Mouse (Mus musculus): ENCODE results near the gene Napsa. TPM values are rescaled to one million over a fixed set of nuclear protein-coding genes. Genes with fewer than 3 reads are reported as not detected.

Napsa gene
- polyA plus RNA-seq, 1 experiment from 2014 or later: 83.8 TPM

DNA sequence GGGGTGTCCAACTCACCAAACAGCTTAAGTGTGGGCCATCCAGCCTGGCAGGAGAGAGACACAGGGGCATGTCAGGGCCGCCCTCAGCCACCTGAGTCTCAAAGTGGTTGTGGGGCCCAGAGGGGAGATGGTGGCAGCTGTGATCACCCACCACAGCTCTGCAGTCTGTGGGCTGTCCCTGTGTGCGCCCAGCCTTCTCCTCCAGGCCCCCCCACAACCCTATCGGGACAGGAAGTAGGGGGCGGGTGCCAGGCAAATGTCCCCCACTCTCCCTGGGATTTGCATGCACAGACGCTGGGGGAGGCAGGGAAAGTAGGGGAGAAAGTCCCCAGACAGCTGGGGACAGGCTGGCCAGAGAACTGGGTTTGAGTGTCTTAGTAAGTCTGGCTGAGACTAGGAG lies 41.0 kb upstream of the Napsa start:
- Histone ChIP-seq H3K27ac (ENCODE audit: low read length) (no peak overlapping the region), H3K36me3 (ENCODE audit: insufficient read depth, low read length) (peaks cover 25% of the 10 kb centered on the region), H3K27me3 (ENCODE audit: insufficient read depth, low read length) (no peaks in the 10 kb centered on the region), H3K9ac (replicated peaks; ENCODE audit: low read length) (no peak overlapping the region), H3K4me3 (ENCODE audit: low read length) (no peak overlapping the region), H3K4me1 (ENCODE audit: insufficient read depth, low read length) (0 out of 2 replicates have a peak, but pooled peaks cover 4% of the 10 kb centered on the region), H3K4me2 (replicated peaks; ENCODE audit: low read depth, low read length) (no peak overlapping the region), H3K9me3 (ENCODE audit: low read length) (no peaks in the 10 kb centered on the region)
- WGBS: 46% methylated on average over 5 of the region's 5 CpGs
- no peak for ATAC-seq (ENCODE audit: low FRiP score, low TSS enrichment)

DNA sequence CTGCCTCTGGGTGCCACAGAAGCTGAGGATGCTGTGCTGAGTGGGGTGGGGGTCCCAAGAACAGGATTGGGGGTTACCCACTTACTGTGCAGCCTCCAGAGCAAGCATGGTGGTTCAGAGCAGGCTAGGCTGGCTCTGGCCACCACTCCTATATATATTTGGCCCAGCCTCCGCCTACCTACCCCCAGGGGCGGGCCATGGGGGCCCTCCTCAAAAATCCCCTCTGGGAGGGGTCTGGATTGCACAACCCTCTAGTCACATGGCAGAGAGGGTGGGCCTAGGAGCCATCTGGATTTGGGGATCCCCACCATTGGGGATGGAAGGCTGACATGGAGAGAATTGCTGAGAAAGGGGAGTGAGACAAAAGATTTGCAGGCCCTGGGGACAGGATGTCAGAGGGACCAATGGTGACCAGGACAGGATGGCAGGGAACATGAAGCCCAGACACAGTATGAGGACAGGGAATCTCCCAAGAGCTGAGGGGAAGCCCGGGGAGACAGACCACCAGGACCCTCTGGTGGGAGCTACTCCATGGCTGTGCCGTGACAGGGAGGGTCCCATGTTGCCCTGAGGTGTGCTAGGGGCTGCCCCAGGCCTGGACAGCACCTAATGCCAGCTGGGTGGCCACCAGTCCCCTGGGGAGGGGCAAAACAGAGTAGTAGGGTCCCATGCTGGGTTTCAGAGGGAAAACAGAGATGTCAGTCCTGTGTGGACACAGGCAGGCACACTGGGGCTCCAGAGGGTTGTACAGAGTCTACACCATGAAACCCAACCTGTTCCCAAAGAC lies 40.0 kb upstream of the Napsa start, which contains the start of gene Spib:
TSS of gene Spib (minus strand) at position 126 of the 787 bp plus-strand sequence.
- Histone ChIP-seq H3K4me3 (ENCODE audit: low read length) (no peak within 1 kb of the TSS), H3K9me3 (ENCODE audit: low read length) (no peaks in the 10 kb centered on the region), H3K4me2 (replicated peaks; ENCODE audit: low read depth, low read length) (no peak within 1 kb of the TSS), H3K4me1 (ENCODE audit: insufficient read depth, low read length) (0 out of 2 replicates have a peak, but pooled peaks cover 4% of the 10 kb centered on the region), H3K27ac (ENCODE audit: low read length) (no peak within 1 kb of the TSS), H3K27me3 (ENCODE audit: insufficient read depth, low read length) (no peaks in the 10 kb centered on the region), H3K9ac (replicated peaks; ENCODE audit: low read length) (no peak within 1 kb of the TSS), H3K36me3 (ENCODE audit: insufficient read depth, low read length) (peaks cover 34% of the 10 kb centered on the region)
- 85% methylated on average over 4 of the region's 4 CpGs for WGBS
- ATAC-seq (ENCODE audit: low FRiP score, low TSS enrichment): no peak

DNA sequence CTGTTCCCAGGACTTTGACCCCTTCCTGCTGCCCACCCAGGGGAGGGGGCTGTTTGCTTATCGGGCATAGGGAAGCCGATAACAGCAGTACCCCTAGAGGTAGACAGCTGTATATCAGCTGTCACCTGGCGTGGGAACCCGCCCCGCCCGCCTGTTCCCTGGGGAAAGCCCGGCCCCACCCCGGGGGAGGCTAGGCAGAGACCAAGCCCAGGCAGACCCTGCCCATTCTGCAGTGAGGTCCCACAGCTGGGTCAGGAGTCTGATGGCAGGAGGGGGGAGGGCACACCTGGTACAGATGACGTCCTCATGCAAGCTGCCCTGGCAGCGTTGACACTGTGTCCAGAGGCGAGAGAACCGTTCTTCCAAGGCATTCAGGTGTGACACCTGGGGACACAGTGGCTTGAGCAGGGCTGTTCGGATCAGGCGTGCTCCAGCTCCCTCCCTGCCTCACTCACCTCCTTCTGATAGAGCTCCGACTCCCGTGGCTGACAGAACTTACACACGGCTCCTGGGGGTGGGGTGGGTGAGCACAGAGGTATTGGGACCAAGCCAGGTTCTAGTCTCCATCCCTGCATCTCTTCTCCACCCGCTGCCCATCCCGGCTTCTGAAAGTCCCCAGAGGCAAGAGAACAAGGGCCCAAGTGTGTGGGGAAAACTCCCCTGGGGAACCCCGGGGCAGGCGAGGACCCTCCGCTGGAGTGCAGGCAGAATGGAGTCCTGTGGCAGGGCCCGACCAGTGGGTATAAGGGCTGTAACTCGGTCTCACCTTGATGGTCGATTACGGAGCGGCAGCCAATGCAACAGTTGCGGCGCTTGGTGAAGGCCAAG lies 39.0 kb upstream of the Napsa start:
- peaks cover 44% of the 10 kb centered on the region for H3K36me3 ChIP-seq (ENCODE audit: insufficient read depth, low read length)

DNA sequence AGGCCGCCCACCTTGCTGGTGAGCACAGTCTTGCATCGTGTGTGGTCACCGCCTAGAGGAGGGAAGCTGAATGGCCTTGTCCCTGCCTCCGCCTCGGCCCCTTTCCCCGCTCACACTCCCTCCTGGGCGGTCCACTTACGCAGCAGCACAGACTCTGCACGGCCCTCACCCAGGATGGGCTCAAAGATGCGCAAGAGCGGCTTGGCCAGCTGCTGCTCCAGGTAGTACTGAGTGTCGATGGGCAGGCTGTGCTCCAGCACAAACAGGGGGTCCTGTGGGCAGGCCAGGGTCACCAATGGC lies 38.5 kb upstream of the Napsa start:
- WGBS: 75% methylated on average over 12 of the region's 12 CpGs
- ATAC-seq (ENCODE audit: low FRiP score, low TSS enrichment): no peak
- Histone ChIP-seq H3K4me1 (ENCODE audit: insufficient read depth, low read length) (no peaks in the 10 kb centered on the region), H3K4me2 (replicated peaks; ENCODE audit: low read depth, low read length) (no peak overlapping the region), H3K36me3 (ENCODE audit: insufficient read depth, low read length) (peaks cover 49% of the 10 kb centered on the region), H3K9ac (replicated peaks; ENCODE audit: low read length) (no peak overlapping the region), H3K4me3 (ENCODE audit: low read length) (no peak overlapping the region), H3K9me3 (ENCODE audit: low read length) (no peaks in the 10 kb centered on the region), H3K27me3 (ENCODE audit: insufficient read depth, low read length) (no peaks in the 10 kb centered on the region), H3K27ac (ENCODE audit: low read length) (no peak overlapping the region)

More for the DNA sequence above, 39.0 kb upstream of the Napsa start:
- Histone ChIP-seq H3K27ac (ENCODE audit: low read length) (no peak overlapping the region), H3K4me1 (ENCODE audit: insufficient read depth, low read length) (no peaks in the 10 kb centered on the region), H3K9ac (replicated peaks; ENCODE audit: low read length) (no peak overlapping the region), H3K27me3 (ENCODE audit: insufficient read depth, low read length) (no peaks in the 10 kb centered on the region), H3K4me2 (replicated peaks; ENCODE audit: low read depth, low read length) (no peak overlapping the region), H3K4me3 (ENCODE audit: low read length) (no peak overlapping the region), H3K9me3 (ENCODE audit: low read length) (no peaks in the 10 kb centered on the region)
- WGBS: 78% methylated on average over 29 of the region's 29 CpGs
- ATAC-seq (ENCODE audit: low FRiP score, low TSS enrichment): no peak

DNA sequence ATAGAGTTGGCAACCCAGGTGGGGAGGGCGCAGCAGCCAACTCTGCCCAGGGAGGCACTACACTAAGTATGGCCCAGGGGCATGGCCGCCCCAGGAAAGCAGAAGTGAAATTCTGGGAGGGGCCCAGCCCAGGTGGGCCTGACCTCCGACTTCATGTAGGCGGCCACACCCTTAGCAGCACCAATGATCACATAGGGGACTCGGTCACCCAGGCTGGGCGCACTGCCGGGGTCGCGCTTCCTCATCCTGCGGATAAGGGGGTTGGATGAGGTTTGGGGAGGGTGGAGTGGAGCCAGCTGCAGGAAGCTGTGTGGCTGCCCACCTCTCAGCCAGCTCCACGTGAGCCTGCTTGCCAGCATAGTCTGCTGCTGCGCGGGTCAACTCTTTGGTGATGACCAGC lies 37.9 kb upstream of the Napsa start:
- Histone ChIP-seq H3K4me2 (replicated peaks; ENCODE audit: low read depth, low read length) (no peak overlapping the region), H3K27me3 (ENCODE audit: insufficient read depth, low read length) (no peaks in the 10 kb centered on the region), H3K9ac (replicated peaks; ENCODE audit: low read length) (no peak overlapping the region), H3K9me3 (ENCODE audit: low read length) (no peaks in the 10 kb centered on the region), H3K4me3 (ENCODE audit: low read length) (no peak overlapping the region), H3K4me1 (ENCODE audit: insufficient read depth, low read length) (no peaks in the 10 kb centered on the region), H3K36me3 (ENCODE audit: insufficient read depth, low read length) (peaks cover 55% of the 10 kb centered on the region), H3K27ac (ENCODE audit: low read length) (no peak overlapping the region)
- no peak for ATAC-seq (ENCODE audit: low FRiP score, low TSS enrichment)
- WGBS: 87% methylated on average over 13 of the region's 13 CpGs

DNA sequence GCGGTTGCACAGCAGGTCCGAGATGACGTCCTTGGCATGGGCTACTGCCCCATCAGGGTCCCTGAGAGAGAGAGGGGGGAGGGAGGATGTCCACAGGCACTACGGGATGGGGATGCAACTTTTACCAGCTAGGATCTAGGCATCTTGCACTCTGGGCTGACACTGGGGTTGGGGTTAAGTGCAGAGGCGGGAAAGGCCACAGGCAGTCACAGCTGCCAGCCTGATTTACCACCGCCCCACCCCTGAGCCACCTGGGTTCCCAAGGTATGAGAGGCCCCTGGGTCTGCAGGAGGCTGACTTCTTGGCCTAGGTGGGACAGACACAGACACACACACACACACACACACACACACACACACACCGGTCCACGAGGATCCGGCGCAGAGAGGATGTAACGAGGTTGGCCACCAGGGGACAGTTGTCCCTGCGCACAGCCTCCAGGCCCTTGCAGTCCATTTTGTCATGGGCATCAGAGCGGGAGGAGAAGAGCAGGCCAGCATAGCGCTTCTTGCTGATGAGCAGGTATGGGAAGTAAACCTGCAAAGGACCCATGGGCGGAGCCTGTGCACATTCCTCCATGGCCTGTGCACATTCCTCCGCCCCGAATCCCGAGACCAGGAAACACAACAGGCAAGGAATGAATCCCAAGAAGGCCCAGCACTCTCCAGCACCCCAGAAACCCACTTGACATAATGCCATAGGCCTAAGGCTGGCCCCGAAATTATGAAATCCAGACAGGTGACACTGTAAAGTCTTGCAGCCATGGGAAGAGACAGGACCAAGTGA lies 37.3 kb upstream of the Napsa start:
- Histone ChIP-seq H3K27me3 (ENCODE audit: insufficient read depth, low read length) (no peaks in the 10 kb centered on the region), H3K9ac (replicated peaks; ENCODE audit: low read length) (no peak overlapping the region), H3K27ac (ENCODE audit: low read length) (no peak overlapping the region), H3K4me3 (ENCODE audit: low read length) (no peak overlapping the region), H3K36me3 (ENCODE audit: insufficient read depth, low read length) (peaks cover 61% of the 10 kb centered on the region), H3K4me1 (ENCODE audit: insufficient read depth, low read length) (no peaks in the 10 kb centered on the region), H3K4me2 (replicated peaks; ENCODE audit: low read depth, low read length) (no peak overlapping the region), H3K9me3 (ENCODE audit: low read length) (no peaks in the 10 kb centered on the region)
- 81% methylated on average over 19 of the region's 19 CpGs for WGBS
- no peak for ATAC-seq (ENCODE audit: low FRiP score, low TSS enrichment)

DNA sequence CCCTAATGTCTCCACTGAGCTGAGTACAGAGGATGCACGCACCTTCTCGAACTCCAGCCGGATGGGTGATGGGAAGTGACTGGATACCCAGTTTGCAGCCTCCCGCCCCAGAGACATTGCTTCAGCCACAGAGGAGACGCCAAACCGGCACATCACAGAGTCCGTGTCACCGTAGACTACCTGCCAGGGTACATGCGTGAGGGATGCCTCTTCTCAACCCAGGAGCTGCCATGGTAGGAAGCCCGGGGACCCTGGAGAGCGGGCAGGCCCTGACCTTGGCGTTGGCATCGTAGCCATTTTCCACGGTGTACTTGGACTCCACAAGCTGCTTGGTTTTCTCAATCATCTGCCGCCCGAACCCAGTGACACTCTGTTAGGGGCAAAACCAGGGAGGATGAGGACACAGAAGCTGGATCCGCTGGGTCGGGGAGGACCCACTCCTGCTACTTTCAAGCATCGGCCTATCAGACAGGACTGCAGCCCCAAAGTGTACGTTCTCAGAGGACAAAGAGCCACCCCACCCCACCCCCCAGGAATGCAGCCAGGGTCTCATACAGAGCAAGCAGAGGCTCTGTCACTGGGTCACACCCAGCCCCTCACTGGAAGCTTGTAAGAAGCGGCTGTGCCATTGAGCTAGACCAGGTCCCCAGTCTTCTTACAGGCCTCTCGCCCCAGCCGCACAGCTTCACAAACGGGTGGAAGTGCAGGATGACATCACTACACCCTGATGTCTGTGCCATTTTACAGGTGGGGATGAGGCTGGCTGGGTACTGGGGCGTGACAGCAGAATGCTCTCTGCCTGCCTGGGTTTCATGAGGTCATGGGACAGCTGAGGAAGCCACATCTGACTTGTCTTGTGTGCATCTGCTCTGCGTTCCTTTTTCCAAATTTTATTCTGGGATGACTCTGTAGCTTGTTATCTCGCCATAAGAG lies 36.3 kb upstream of the Napsa start:
- Histone ChIP-seq H3K36me3 (ENCODE audit: insufficient read depth, low read length) (peaks cover 71% of the 10 kb centered on the region), H3K27me3 (ENCODE audit: insufficient read depth, low read length) (no peaks in the 10 kb centered on the region), H3K4me1 (ENCODE audit: insufficient read depth, low read length) (no peaks in the 10 kb centered on the region), H3K4me3 (ENCODE audit: low read length) (no peak overlapping the region), H3K9me3 (ENCODE audit: low read length) (no peaks in the 10 kb centered on the region), H3K27ac (ENCODE audit: low read length) (no peak overlapping the region), H3K4me2 (replicated peaks; ENCODE audit: low read depth, low read length) (no peak overlapping the region), H3K9ac (replicated peaks; ENCODE audit: low read length) (no peak overlapping the region)
- ATAC-seq (ENCODE audit: low FRiP score, low TSS enrichment): no peak
- 91% methylated on average over 27 of the region's 27 CpGs for WGBS

DNA sequence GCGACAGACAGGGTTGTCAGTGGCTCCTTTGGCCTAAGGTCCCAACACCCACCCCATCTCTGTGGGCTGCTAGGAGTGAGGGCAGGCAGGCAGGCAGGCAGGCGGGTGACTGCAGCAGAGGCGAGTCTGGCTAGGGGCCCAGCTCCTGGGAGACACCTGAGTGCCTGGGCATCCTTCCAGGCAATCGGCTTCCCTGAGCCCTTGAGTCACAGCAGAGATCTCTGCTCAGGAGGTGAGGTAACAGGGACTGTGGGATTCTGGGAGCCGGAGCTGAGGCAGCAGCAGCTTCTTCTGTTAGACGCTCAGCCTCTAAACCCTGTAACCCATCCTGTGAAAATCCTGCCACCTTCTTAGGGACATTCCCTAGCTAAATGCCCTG lies 35.6 kb upstream of the Napsa start:
- H3K27me3 ChIP-seq (ENCODE audit: insufficient read depth, low read length): no peaks in the 10 kb centered on the region
- H3K27ac ChIP-seq (ENCODE audit: low read length): no peak overlapping the region
- H3K4me3 ChIP-seq (ENCODE audit: low read length): no peak overlapping the region
- no peak for ATAC-seq (ENCODE audit: low FRiP score, low TSS enrichment)
- no peak overlapping the region for H3K4me2 ChIP-seq (replicated peaks; ENCODE audit: low read depth, low read length)
- H3K36me3 ChIP-seq (ENCODE audit: insufficient read depth, low read length): peaks cover 78% of the 10 kb centered on the region
- no peaks in the 10 kb centered on the region for H3K9me3 ChIP-seq (ENCODE audit: low read length)
- WGBS: 87% methylated on average over 6 of the region's 6 CpGs
- H3K9ac ChIP-seq (replicated peaks; ENCODE audit: low read length): no peak overlapping the region
- no peaks in the 10 kb centered on the region for H3K4me1 ChIP-seq (ENCODE audit: insufficient read depth, low read length)

DNA sequence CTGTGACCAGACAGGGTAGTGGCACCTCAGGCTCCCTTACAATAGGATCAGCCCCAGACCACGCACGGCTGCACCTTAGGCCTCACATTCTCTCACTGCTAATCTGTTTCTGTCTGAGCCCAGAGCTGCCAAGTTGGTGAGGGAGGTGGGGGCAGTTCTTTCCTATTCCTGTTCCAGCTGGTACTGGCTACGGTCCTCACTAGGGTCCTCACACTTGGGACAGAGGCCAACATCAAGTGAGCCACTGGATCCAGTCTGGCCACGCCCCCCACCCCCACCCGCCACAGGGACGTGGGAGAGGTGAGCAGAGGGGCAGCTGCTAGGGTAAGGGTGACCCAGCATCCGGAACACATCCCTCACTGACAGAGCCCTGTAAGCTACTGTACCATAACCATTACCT lies 35.2 kb upstream of the Napsa start:
- H3K27me3 ChIP-seq (ENCODE audit: insufficient read depth, low read length): no peaks in the 10 kb centered on the region
- no peak overlapping the region for H3K4me2 ChIP-seq (replicated peaks; ENCODE audit: low read depth, low read length)
- no peak overlapping the region for H3K9ac ChIP-seq (replicated peaks; ENCODE audit: low read length)
- no peaks in the 10 kb centered on the region for H3K9me3 ChIP-seq (ENCODE audit: low read length)
- peaks cover 81% of the 10 kb centered on the region for H3K36me3 ChIP-seq (ENCODE audit: insufficient read depth, low read length)
- H3K4me3 ChIP-seq (ENCODE audit: low read length): no peak overlapping the region
- H3K27ac ChIP-seq (ENCODE audit: low read length): no peak overlapping the region
- H3K4me1 ChIP-seq (ENCODE audit: insufficient read depth, low read length): no peaks in the 10 kb centered on the region
- 68% methylated on average over 7 of the region's 7 CpGs for whole genome bisulfite sequencing
- ATAC-seq (ENCODE audit: low FRiP score, low TSS enrichment): no peak
